Mouse (Mus musculus) cerebellum, adult 2 months (tissue): Measurements from ENCODE around the gene Rtn4r. TPM values are rescaled to one million over a fixed set of nuclear protein-coding genes. Genes with fewer than 3 reads are reported as not detected.

ENCODE experiments used
- DNase-seq, 2 experiments: peaks; one replicate each; pipeline ENCODE4 v3.0.0; 2021
- H3K27ac ChIP-seq: fragments of 200-500 bp; 2 replicates; pipeline ENCODE4 v1.5.1; 2012; ENCODE audit warnings: low read length, control low read depth, inconsistent platforms; ENCODE audit not compliant: insufficient read depth
- H3K27me3 ChIP-seq: fragments of 200-500 bp; 2 replicates; pipeline ENCODE4 v1.6.1; 2012; ENCODE audit warnings: inconsistent platforms, mild to moderate bottlenecking, low read length, moderate library complexity; ENCODE audit not compliant: control insufficient read depth, insufficient read depth
- H3K4me1 ChIP-seq: fragments of 200-500 bp; 2 replicates; pipeline ENCODE4 v1.6.1; 2011; ENCODE audit warnings: low read length; ENCODE audit not compliant: control insufficient read depth, insufficient read depth
- H3K4me3 ChIP-seq: fragments of 200-500 bp; replicated peaks from 2 replicates; pipeline ENCODE3; 2011; ENCODE audit warnings: mild to moderate bottlenecking, low read depth, low read length, control low read depth; ENCODE audit not compliant: insufficient read depth
- CTCF ChIP-seq: fragments of 200-500 bp; IDR thresholded peaks from 2 replicates; pipeline ENCODE4 v1.5.1; 2011; ENCODE audit warnings: low read depth, mild to moderate bottlenecking, control low read depth, low read length, moderate library complexity, borderline replicate concordance; ENCODE audit not compliant: insufficient read depth
- POLR2A ChIP-seq: fragments of 200-500 bp; IDR thresholded peaks from 2 replicates; pipeline ENCODE4 v1.6.1; 2011; ENCODE audit warnings: low read length, control low read depth, borderline replicate concordance; ENCODE audit not compliant: insufficient read depth
- WGBS: fragments of 180-500 bp; shearing (Covaris S2); methylation state at CpG from one replicate; pipeline ENCODE4 v1.1.7; 2018; 5-methylcytosine and 5-hydroxymethylcytosine counted together
- polyA plus RNA-seq: library from polyadenylated mRNA; depleted of rRNA; stranded (reverse); fragments of >200 nt; gene quantifications from 2 replicates; pipeline ENCODE4 v1.2.3, GENCODE M21; 2012

Rtn4r gene
- polyA plus RNA-seq, 1 experiment = 82.9 TPM

GRCm38 (mm10) chr16:18084262-18084661, 43.2 kb upstream of the Rtn4r start:
- H3K4me1 ChIP-seq = peaks cover 14% of the 10 kb centered on the region
- H3K4me3 ChIP-seq = no peak overlapping the region
- TF ChIP-seq CTCF (no peak), POLR2A (no peak)
- H3K27ac ChIP-seq = no peak overlapping the region
- WGBS = 95% methylated on average over 7 of the region's 7 CpGs
- DNase-seq = no peak
- no peaks in the 10 kb centered on the region for H3K27me3 ChIP-seq

- WGBS = 64% methylated on average over 5 of the region's 5 CpGs
- H3K27me3 ChIP-seq = no peaks in the 10 kb centered on the region
- no peak overlapping the region for H3K27ac ChIP-seq
- H3K4me3 ChIP-seq = no peak overlapping the region
- TF ChIP-seq CTCF (no peak), POLR2A (no peak)
- peak in 1 of 2 experiments; percentile 35 for DNase-seq
- H3K4me1 ChIP-seq = peaks cover 14% of the 10 kb centered on the region
Observed at GRCm38 (mm10) chr16:18087101-18087500, 40.3 kb upstream of the Rtn4r start.

DNA sequence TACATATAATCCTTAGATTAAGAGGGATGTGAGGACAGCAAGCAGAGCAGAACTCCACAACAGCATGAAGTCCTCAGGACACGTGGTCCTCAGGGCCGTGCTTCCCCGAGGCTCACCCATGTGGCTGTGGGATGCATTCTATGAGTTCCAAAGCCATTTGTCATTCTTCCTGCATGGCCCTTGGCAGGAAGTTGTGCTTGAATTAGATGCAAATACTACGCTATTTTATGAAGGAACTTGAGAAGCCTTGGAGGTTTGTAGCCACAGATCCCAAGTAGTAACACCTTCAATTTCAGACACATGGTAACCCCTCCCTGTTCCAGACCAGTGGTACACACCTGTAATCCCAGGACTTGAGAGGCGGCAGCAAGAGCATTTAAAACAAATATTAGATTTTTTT, 31.1 kb upstream of the Rtn4r start:
- WGBS = 49% methylated on average over 5 of the region's 5 CpGs
- no peak for DNase-seq
- TF ChIP-seq POLR2A = no peak
- no peak for TF ChIP-seq CTCF
- no peaks in the 10 kb centered on the region for H3K27me3 ChIP-seq
- no peak overlapping the region for H3K4me3 ChIP-seq
- no peak overlapping the region for H3K27ac ChIP-seq
- no peaks in the 10 kb centered on the region for H3K4me1 ChIP-seq

GRCm38 (mm10) chr16:18102816-18103215, 24.6 kb upstream of the Rtn4r start:
- Histone ChIP-seq H3K27ac (no peak overlapping the region), H3K4me1 (peaks cover 10% of the 10 kb centered on the region), H3K27me3 (no peaks in the 10 kb centered on the region), H3K4me3 (no peak overlapping the region)
- 84% methylated on average over 4 of the region's 4 CpGs for WGBS
- TF ChIP-seq CTCF (no peak), POLR2A (no peak)
- DNase-seq = no peak

GRCm38 (mm10) chr16:18103366-18103765, 24.1 kb upstream of the Rtn4r start:
- 93% methylated on average over 1 of the region's 1 CpGs for WGBS
- Histone ChIP-seq H3K27ac (no peak overlapping the region), H3K27me3 (no peaks in the 10 kb centered on the region), H3K4me3 (no peak overlapping the region), H3K4me1 (peaks cover 10% of the 10 kb centered on the region)
- TF ChIP-seq POLR2A = no peak
- TF ChIP-seq CTCF = no peak
- DNase-seq = no peak

GRCm38 (mm10) chr16:18103808-18104207, 23.6 kb upstream of the Rtn4r start:
- Histone ChIP-seq H3K27me3 (no peaks in the 10 kb centered on the region), H3K4me3 (no peak overlapping the region), H3K27ac (no peak overlapping the region), H3K4me1 (peaks cover 13% of the 10 kb centered on the region)
- TF ChIP-seq POLR2A (no peak), CTCF (no peak)
- 66% methylated on average over 6 of the region's 6 CpGs for WGBS
- DNase-seq = no peak

DNA sequence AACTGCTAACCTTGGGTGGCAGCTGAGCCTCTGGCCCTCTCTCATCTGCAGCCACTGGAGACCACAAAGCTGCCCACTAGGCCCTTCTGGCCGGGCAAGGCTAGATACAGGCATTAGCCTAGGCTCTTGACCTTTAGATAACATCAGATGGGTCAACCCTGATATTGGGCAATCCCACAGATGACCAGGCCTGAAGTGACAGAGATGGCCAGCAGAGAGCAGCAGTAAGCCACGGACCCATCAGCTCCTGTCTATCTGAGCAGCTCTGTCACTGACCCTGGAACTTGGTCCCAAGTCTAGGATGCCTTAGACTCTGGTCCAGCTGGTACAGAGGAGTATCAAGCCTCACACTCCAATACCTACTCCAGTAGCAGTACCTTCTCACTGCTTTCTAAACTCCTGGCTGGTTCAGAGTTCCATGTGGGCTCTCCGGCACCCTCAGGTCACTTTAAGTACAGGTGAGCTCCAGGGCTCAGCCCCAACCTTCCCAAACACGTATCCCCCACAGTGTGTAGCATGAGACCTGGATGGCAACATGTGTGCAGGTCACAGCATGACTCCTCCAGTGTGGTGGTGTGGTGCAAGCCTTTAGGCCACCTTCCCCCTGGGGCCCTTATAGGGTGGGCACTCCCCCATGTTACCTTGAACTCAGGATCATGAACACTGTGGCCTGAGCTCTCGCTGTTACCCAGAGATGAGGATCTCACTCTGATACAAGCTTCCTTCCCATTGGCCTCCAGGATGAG, 19.0 kb upstream of the Rtn4r start:
- H3K27me3 ChIP-seq = no peaks in the 10 kb centered on the region
- H3K4me1 ChIP-seq = peaks cover 17% of the 10 kb centered on the region
- WGBS = 58% methylated on average over 5 of the region's 5 CpGs
- TF ChIP-seq CTCF (peak; percentile 100), POLR2A (no peak)
- no peak overlapping the region for H3K4me3 ChIP-seq
- no peak overlapping the region for H3K27ac ChIP-seq
- peak; percentile 83 to 91 for DNase-seq

DNA sequence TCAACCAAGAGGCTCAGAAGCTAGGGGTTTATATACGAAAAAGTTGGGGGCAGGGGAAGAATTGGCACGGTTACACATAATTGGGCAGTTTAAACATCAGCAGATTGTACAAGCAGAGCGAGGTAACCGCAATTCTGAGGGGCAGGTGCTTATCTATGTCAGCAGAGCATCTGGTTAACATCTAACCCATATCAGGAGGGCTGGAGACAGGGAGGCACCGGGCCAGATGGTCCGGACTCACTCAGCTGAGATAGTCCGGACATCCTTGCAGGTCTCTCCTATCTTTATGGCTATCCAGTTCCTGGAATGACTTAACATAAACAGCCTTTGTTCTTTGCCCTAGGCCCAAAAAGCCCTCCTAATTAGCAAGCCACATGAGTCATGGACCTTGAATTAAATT, 16.4 kb upstream of the Rtn4r start:
- 82% methylated on average over 7 of the region's 7 CpGs for WGBS
- Histone ChIP-seq H3K4me3 (no peak overlapping the region), H3K27me3 (no peaks in the 10 kb centered on the region), H3K4me1 (peaks cover 17% of the 10 kb centered on the region), H3K27ac (no peak overlapping the region)
- DNase-seq = no peak
- TF ChIP-seq CTCF (no peak), POLR2A (no peak)

- no peaks in the 10 kb centered on the region for H3K27me3 ChIP-seq
- peaks cover 23% of the 10 kb centered on the region for H3K4me1 ChIP-seq
- H3K27ac ChIP-seq = no peak overlapping the region
- no peak overlapping the region for H3K4me3 ChIP-seq
- DNase-seq = no peak
- TF ChIP-seq POLR2A (no peak), CTCF (no peak)
- WGBS = 78% methylated on average over 4 of the region's 4 CpGs
Observed at GRCm38 (mm10) chr16:18116467-18116866, 11.0 kb upstream of the Rtn4r start.
